Mouse (Mus musculus) cerebellum, adult 2 months (tissue): ENCODE data around the gene Tmem235. TPM values are rescaled to one million over a fixed set of nuclear protein-coding genes. Genes with fewer than 3 reads are reported as not detected.
A peak's percentile ranks its signal among the peaks of the same experiment; 100 is the strongest.

ENCODE experiments used
- DNase-seq, 2 experiments: peaks; one replicate each; pipeline ENCODE4 v3.0.0; 2021
- H3K27ac ChIP-seq: fragments of 200-500 bp; 2 replicates; pipeline ENCODE4 v1.5.1; 2012; ENCODE audit warnings: low read length, control low read depth, inconsistent platforms; ENCODE audit not compliant: insufficient read depth
- H3K27me3 ChIP-seq: fragments of 200-500 bp; 2 replicates; pipeline ENCODE4 v1.6.1; 2012; ENCODE audit warnings: inconsistent platforms, mild to moderate bottlenecking, low read length, moderate library complexity; ENCODE audit not compliant: control insufficient read depth, insufficient read depth
- H3K4me1 ChIP-seq: fragments of 200-500 bp; 2 replicates; pipeline ENCODE4 v1.6.1; 2011; ENCODE audit warnings: low read length; ENCODE audit not compliant: control insufficient read depth, insufficient read depth
- H3K4me3 ChIP-seq: fragments of 200-500 bp; replicated peaks from 2 replicates; pipeline ENCODE3; 2011; ENCODE audit warnings: mild to moderate bottlenecking, low read depth, low read length, control low read depth; ENCODE audit not compliant: insufficient read depth
- CTCF ChIP-seq: fragments of 200-500 bp; IDR thresholded peaks from 2 replicates; pipeline ENCODE4 v1.5.1; 2011; ENCODE audit warnings: low read depth, mild to moderate bottlenecking, control low read depth, low read length, moderate library complexity, borderline replicate concordance; ENCODE audit not compliant: insufficient read depth
- POLR2A ChIP-seq: fragments of 200-500 bp; IDR thresholded peaks from 2 replicates; pipeline ENCODE4 v1.6.1; 2011; ENCODE audit warnings: low read length, control low read depth, borderline replicate concordance; ENCODE audit not compliant: insufficient read depth
- WGBS: fragments of 180-500 bp; shearing (Covaris S2); methylation state at CpG from one replicate; pipeline ENCODE4 v1.1.7; 2018; 5-methylcytosine and 5-hydroxymethylcytosine counted together
- polyA plus RNA-seq: library from polyadenylated mRNA; depleted of rRNA; stranded (reverse); fragments of >200 nt; gene quantifications from 2 replicates; pipeline ENCODE4 v1.2.3, GENCODE M21; 2012

The Tmem235 gene
- polyA plus RNA-seq, 1 experiment, result 0.16 TPM

DNA sequence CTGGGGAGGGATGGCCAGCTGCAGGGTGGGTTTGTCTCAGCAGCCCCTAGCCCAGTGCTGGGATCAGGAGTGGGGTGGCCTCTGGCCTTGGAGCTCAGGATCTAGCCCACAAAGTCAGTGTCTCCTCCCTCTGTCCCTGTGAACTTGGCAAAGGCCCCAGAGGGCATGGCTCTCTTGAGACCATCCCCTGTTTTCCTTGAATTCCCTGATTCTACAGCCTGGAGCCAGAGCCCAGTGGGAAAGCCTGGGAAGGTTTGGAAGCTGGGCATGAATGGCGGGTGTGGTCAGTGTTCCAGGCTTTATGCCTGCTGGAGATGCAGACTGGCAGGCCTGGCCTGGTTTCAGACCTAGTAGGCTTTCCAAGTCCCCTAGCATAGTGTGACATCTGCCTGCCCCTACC is 21.7 kb downstream of the Tmem235 start:
- no peak for DNase-seq
- Histone ChIP-seq H3K4me1 (peaks cover 39% of the 10 kb centered on the region), H3K4me3 (no peak overlapping the region), H3K27ac (no peak overlapping the region), H3K27me3 (no peaks in the 10 kb centered on the region)
- TF ChIP-seq CTCF, result no peak
- no peak for TF ChIP-seq POLR2A
- 63% methylated on average over 1 of the region's 1 CpGs for WGBS

DNA sequence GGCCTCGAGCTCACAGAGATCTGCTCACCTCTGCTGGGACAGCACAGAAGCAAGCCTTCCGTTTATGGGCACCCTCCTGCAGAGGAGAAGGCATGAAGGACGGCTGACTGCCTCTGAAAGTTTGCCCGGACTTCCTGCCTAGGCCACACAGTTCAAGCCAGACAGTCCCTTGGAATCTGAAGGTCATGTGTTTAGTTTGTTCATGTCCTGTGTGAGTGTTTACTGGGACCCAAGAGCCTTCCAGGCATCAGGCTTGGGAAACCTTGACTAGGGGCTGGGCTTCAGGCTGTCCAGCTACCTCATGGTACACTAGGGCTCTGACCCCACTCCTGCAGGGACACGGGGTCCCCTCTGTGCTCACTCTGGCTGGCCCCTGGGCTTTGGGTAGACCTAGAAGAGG is 25.4 kb downstream of the Tmem235 start:
- peaks cover 18% of the 10 kb centered on the region for H3K4me1 ChIP-seq
- H3K4me3 ChIP-seq, result no peak overlapping the region
- DNase-seq, result no peak
- no peak overlapping the region for H3K27ac ChIP-seq
- 70% methylated on average over 5 of the region's 5 CpGs for WGBS
- 0 out of 2 replicates have a peak, but pooled peaks cover 1% of the 10 kb centered on the region for H3K27me3 ChIP-seq
- TF ChIP-seq CTCF (no peak), POLR2A (no peak)

- H3K27ac ChIP-seq, result no peak overlapping the region
- H3K4me1 ChIP-seq, result 0 out of 2 replicates have a peak, but pooled peaks cover 3% of the 10 kb centered on the region
- 0 out of 2 replicates have a peak, but pooled peaks cover 1% of the 10 kb centered on the region for H3K27me3 ChIP-seq
- TF ChIP-seq POLR2A (no peak), CTCF (no peak)
- WGBS, result 67% methylated on average over 20 of the region's 20 CpGs
- H3K4me3 ChIP-seq, result no peak overlapping the region
- no peak for DNase-seq
These were observed 27.8 kb downstream of the Tmem235 start for GRCm38 (mm10) chr11:117888168-117888852.

GRCm38 (mm10) chr11:117888853-117889822 is 28.6 kb downstream of the Tmem235 start:
- Histone ChIP-seq H3K27me3 (0 out of 2 replicates have a peak, but pooled peaks cover 1% of the 10 kb centered on the region), H3K4me3 (no peak overlapping the region), H3K27ac (no peak overlapping the region), H3K4me1 (0 out of 2 replicates have a peak, but pooled peaks cover 3% of the 10 kb centered on the region)
- TF ChIP-seq CTCF (no peak), POLR2A (no peak)
- DNase-seq, result no peak
- WGBS, result 30% methylated on average over 33 of the region's 33 CpGs

- WGBS, result 51% methylated on average over 11 of the region's 11 CpGs
- H3K4me3 ChIP-seq, result no peak overlapping the region
- no peak overlapping the region for H3K27ac ChIP-seq
- no peak for DNase-seq
- H3K4me1 ChIP-seq, result 0 out of 2 replicates have a peak, but pooled peaks cover 3% of the 10 kb centered on the region
- TF ChIP-seq POLR2A (no peak), CTCF (no peak)
- 0 out of 2 replicates have a peak, but pooled peaks cover 1% of the 10 kb centered on the region for H3K27me3 ChIP-seq
These were observed 29.4 kb downstream of the Tmem235 start for GRCm38 (mm10) chr11:117889887-117890340.

DNA sequence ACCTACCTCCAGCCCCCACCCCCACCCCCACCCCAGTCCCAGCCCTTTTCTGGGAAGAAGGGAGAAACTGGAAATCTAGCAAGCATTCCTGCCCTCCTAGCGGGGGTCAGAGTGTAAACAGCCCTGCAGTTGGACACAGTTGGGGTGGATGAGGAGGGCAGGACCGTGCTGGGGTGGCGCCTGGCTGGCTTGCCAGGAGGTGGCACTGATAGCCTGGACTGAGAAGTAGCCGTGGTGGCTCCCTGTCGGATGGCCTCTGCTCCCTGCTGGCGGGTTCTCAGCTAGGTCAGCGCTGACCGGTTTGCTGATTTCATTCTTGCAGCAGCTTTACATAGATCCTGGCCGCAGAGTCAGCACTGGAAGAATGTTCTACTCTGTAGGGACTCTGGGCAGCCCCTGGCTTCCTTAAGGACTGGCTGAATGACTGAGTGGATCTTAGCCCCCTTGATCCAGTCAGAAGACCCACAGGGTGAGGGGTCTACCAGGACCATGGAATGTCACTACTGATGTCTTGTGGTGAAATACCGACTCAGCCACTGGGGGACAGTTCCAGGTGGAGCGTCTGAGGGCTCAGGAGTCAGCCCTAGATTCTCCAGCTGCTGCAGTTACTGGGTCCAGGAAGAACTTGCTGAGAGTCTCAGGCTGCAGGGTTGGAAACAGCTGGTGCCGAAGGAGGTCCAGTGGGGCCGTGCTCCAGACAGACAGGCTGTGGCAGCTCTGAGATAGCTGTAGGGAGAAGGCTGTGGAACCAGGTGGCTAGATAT is 30.1 kb downstream of the Tmem235 start:
- WGBS, result 48% methylated on average over 13 of the region's 13 CpGs
- no peak overlapping the region for H3K27ac ChIP-seq
- DNase-seq, result no peak

More for the DNA sequence above, 30.1 kb downstream of the Tmem235 start:
- Histone ChIP-seq H3K27me3 (0 out of 2 replicates have a peak, but pooled peaks cover 1% of the 10 kb centered on the region), H3K4me1 (0 out of 2 replicates have a peak, but pooled peaks cover 3% of the 10 kb centered on the region), H3K4me3 (no peak overlapping the region)
- TF ChIP-seq POLR2A, result no peak
- TF ChIP-seq CTCF, result peak; percentile 14; the same call in 1 of the 2 replicates
